Mouse (Mus musculus) retina, postnatal 1 day (tissue): ENCODE results near the gene Tnks2.
"Not testable (repeated sequence)": the region's sequence is repeated elsewhere in the genome, so short reads cannot be mapped to it uniquely, and the experiment has no call there.

Experiments
- DNase-seq: peaks from one replicate; pipeline ENCODE4 v3.0.0-alpha.2; 2012

Tnks2 gene

DNA sequence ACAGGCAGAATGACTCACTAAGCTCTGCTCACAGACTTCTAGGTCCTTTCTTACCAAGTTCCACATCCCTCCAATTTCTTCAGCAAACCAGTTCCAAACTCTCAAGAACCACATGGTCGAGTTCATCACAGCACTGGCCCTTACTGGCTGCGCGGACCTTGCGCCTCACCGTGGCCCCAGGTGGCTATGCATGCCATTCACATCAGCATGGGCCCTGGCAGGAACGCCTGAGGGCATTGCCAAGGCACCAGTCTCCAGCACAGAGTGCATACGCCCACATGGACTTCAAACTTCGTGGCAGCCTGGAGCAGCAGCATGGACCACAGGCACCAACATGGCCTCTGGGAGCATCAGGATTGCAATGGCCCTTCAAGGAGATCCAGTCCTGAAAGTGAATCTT, 5.7 kb upstream of the Tnks2 start:
- no peak for DNase-seq

- DNase-seq, result no peak
Measured at GRCm38 (mm10) chr19:36832951-36833787, 863 bp upstream of the Tnks2 start.

DNA sequence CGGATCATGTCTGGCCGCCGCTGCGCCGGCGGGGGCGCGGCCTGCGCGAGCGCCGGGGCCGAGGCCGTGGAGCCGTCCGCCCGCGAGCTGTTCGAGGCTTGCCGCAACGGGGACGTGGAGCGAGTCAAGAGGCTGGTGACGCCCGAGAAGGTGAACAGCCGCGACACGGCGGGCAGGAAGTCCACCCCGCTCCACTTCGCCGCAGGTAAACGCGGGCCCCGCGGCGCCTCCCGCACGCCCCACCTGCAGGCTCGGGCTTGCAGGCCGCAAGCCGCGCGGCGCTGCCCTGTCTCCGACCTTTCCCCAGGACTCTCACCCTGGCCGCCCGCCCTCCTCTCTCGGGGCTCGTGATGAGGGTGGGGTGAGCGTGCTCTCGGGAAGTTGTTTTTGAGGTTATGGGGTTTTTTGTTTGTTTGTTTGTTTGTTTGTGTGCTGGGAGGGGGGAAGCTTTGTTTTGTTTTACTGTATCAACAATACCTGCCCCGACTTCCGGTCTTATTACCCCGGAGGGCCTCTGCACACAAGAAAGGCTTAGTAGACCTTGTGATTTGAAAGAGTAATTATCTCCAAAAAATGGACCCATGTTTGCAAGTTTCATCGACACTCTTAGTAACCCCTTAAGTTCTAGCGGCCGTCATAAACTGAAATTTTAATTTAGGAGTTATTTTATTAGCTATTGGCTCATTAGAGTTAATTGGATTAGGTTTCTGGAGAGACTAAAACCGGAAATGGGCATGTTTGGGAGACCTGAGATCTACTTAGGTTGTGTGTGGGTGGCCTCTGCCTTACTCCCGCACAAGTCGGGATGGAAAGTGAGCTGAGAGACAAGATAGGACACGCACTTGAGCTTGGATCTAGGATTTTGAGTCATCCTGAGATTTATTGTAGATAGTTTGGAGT, 750 bp downstream of the Tnks2 start:
- peak; percentile 73 for DNase-seq

DNA sequence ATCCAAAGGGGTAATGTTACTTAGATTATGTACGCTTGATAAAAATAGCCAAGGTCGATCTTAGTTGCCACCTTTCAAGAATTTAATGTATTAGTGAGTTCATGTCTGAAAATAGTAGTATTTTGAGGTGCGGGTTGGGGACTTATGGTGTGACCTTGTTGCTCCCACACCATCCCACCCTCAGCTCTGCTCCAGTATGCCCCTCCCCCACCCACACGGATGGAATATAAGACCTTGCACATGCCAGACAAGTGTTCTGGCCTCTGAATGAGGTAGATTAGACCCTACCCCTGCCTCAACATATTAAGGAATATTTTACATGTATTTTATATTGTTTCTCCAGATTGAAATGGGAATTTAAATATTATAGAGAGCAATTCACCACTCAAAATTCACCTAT, 2.0 kb downstream of the Tnks2 start:
- DNase-seq, result no peak

- DNase-seq, result no peak
Measured at GRCm38 (mm10) chr19:36840301-36840700, 6.3 kb downstream of the Tnks2 start.

- DNase-seq, result no peak
Measured at GRCm38 (mm10) chr19:36843866-36844265, 9.8 kb downstream of the Tnks2 start.

- DNase-seq, result no peak
Measured at GRCm38 (mm10) chr19:36845924-36846323, 11.9 kb downstream of the Tnks2 start.

GRCm38 (mm10) chr19:36853831-36854230, 19.8 kb downstream of the Tnks2 start:
- DNase-seq, result no peak

DNA sequence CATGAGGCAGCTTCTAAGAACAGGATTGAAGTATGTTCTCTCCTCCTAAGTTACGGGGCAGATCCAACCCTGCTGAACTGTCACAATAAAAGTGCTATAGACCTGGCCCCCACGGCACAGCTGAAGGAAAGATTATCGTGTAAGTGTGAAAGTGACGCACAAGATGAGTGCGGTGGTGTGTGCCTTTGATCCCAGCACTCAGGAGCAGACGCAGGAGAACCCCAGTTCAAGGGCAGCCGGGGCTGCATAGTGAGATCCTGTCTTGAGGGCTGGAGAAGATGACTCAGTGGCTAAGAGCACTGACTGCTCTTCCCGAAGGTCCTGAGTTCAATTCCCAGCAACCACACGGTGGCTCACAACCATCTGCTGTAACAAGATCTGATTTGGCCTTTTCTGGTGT, 23.8 kb downstream of the Tnks2 start:
- no peak for DNase-seq

DNA sequence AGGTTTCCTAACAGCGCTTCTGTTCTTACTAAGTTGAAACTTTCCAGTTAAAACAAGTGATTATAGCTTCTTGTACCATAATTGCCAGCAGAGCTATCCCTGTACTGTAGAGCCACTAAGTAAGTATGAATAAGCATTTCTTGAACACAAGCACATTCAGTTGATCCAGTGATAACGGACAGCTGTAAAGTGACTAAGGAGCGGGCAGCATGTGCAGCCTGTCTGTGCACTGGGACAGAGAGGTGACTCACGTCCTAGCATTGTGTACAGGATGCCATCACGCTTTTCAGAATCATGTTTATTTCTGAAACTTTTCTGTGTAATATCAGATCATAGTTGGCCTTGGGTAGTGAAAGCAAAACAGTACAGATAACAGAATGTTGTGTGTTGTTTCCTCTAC, 26.4 kb downstream of the Tnks2 start:
- no peak for DNase-seq

GRCm38 (mm10) chr19:36865905-36866304, 31.9 kb downstream of the Tnks2 start:
- DNase-seq, result no peak

- no peak for DNase-seq
Measured at GRCm38 (mm10) chr19:36867416-36867815, 33.4 kb downstream of the Tnks2 start.

DNA sequence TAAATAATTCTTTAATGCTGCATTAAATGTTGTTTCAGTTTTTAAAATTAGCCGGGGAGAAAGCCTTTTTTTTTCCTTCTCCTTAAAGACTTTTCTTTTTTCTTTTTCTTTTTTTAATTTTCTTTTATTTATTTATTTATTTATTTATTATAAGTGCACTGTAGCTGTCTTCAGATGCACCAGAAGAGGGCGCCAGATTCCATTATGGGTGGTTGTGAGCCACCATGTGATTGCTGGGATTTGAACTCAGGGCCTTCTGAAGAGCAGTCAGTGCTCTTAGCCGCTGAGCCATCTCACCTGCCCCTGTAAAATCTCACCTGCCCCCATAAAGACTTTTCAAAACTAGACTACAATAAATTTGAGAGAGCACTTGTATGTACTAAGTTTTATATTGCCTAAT, 34.6 kb downstream of the Tnks2 start:
- DNase-seq, result not testable (repeated sequence)

DNA sequence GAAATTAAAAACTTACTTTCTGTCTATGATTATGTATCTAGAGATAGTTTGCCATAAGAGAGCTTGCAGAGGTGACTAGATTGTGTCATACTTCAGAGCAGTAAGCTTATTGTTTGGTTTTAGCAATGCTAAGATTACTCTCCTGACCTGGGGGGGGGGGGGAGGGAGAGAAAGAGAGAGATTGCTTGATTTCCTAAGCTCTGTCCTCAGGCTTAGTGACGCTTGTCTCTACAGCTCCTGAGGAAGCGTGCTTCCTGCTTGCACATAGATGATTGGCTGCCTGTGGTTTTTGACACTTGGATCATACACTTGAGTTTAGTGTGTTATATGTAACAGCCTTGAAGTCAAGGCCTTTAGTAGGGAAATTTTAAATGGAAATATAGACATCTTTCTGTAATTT, 40.6 kb downstream of the Tnks2 start:
- no peak for DNase-seq

DNA sequence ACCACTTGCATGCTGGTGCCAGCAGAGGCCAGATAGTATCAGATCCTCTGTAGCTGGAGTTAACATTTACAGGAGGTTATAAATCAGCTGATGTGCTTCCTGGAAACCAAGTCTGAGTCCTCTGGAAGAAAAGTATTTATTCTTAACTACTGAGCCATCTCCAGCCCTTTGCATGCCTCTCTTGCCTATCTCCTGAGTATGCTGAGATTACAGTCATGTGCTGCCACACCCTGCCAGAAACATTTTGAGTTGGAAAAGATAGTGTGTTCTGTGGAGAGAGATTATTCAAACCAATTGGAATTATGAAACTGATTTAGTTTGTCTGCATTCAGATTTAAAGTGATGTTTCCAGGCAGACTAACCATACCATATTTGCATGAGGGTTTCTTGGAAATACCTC, 43.3 kb downstream of the Tnks2 start:
- DNase-seq, result no peak

DNA sequence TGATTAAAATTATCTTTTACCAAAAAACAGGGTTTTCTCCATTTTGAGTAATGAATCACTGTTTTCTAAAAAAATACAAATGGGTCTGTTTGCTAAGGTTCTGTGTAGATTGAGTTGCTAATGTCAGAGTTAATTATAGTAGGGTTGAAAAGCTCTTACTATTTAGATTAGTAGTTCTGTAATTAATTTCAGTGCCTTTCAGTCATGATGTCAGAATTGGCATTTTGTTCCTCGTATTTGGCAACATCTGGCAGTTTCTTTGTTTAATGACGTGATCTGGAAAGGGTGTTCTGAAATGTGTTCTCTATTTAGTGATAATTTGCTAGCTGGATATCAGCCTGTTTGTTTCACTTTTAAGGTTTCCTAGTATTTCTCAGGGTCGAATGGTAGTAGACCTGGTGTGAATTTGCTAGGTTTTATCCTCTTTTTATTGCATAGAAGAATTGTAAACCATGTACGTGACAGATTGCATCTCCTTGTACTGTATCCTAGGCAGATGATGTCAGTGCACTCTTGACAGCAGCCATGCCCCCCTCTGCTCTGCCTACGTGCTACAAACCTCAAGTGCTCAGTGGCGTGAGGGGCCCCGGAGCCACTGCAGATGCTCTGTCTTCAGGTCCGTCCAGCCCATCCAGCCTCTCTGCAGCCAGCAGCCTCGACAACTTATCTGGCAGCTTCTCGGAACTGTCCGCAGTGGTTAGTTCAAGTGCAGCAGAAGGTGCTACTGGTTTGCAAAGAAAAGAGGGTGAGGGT, 44.9 kb downstream of the Tnks2 start:
- no peak for DNase-seq

DNA sequence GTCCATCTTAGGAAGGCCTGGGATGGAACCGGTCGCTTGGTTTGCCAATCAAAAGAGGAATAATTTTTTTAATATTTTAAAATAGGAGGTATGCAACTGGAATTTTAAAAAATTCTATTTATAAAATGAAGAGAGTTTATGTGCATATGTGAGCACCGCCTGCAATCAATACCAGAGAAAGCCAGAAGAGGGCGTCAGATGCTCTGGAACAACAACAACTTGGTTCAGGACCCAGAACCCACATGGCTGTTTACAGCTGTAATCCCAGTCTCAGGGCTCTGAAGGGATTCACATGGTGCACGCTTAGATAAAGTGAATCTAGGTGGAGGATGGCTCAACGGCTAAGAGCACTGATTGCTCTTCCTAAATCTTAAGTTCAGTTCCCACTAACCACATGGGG, 49.1 kb downstream of the Tnks2 start:
- DNase-seq, result peak; percentile 61

GRCm38 (mm10) chr19:36886316-36886715, 52.3 kb downstream of the Tnks2 start:
- DNase-seq, result peak; percentile 45

GRCm38 (mm10) chr19:36887706-36888105, 53.7 kb downstream of the Tnks2 start:
- DNase-seq, result no peak

DNA sequence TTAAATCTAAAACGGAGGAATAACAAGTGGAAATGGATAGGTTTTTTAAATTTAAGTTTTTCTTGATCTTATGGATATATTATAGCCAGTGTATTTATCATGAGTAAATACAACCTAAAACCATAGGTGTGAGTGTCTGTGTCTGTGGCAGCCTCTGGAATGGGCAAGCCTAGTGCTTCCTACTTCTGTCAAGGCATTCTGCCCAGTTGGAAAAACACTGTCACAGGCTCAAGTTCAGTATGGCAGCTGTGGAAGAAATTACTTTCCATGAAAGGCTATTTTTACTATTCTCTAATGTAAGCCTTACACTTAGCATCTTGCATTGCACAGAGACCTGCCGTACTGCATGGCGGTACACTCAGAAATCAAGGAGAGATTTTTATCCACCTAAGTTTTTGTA, 57.7 kb downstream of the Tnks2 start:
- no peak for DNase-seq

- peak; percentile 89 for DNase-seq
Measured at GRCm38 (mm10) chr19:36896791-36897569, 62.9 kb downstream of the Tnks2 start.

GRCm38 (mm10) chr19:36897778-36898177, 63.7 kb downstream of the Tnks2 start:
- DNase-seq, result peak; percentile 63
